Mouse (Mus musculus) liver, adult (tissue): ENCODE results near the gene Dhx16.
A peak's percentile ranks its signal among the peaks of the same experiment; 100 is the strongest.

Experiments
- GATA4 ChIP-seq: IDR thresholded peaks from 2 replicates; pipeline ENCODE4 v1.6.1; 2014; ENCODE audit warnings: mild to moderate bottlenecking, low read length; ENCODE audit not compliant: insufficient replicate concordance

Dhx16 gene

DNA sequence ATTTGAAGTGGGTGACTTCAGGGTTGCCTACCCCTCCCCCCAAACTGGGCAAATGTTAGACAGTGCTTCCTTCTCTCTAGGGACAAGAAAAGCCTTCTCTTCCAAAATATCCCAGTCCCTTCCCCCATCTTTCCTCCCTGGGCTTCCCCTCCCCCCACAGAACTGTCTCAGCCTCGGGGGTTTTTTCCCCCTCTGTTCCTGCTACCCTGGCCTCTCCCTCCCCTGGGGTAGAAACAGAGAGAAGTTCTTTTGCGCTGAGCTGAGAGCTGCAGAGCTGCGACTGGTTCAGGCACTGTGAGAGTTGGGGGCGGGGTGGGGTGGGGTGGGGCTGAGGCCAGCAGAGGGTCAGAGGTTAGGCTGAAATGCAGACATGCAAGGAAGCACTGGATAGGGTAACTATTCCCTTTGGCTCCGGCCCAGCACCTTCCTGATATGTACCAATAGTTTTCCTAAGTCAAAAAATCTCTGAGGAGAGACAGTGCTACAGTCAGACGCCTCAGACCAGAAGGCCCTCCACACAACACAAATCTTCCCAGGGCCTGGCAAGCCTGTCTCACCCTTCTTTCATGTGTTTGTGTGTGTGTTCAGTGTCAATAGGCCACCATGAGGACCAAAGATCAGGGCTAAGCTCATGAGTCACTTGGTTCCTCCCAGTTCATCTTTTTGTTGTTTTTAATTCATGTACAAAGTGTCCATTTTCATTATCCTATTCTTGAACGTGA is 10.1 kb upstream of the Dhx16 start:
- TF ChIP-seq GATA4: no peak

DNA sequence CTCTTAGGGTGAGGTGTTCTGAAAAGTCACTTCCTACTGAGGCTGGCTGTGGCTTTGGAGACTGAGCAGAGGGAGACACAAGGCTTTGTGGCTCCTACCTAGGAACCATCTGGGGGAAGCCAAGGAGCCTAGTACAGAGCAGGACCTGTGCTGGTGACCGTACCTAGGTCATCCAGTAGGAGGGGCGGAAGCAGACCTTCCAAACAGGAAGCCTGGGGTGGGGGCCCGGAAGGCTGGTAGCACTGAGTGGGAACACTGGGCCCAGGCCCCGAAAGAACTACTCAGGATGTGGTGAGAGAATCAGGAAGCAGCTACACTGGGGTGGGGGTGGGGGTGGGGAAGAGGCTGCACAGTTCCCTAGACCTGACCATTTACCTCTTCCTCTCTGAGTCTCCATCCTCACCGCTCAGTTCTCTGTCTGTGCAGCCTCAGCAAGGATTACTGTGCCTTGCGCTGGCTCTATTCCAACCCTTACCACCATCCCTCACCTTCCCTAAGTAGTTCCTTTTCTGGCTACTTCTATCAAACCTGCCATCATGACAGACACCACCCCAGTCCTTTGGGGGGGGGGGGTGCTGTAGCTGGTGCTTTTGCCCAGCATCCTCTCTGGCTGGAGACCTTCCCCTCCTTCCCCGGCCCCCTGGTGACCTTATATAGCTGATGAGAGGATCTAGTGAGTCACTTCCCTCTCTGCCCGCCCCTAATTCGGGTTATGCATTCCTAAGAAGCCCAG is 9.3 kb upstream of the Dhx16 start:
- TF ChIP-seq GATA4: no peak

DNA sequence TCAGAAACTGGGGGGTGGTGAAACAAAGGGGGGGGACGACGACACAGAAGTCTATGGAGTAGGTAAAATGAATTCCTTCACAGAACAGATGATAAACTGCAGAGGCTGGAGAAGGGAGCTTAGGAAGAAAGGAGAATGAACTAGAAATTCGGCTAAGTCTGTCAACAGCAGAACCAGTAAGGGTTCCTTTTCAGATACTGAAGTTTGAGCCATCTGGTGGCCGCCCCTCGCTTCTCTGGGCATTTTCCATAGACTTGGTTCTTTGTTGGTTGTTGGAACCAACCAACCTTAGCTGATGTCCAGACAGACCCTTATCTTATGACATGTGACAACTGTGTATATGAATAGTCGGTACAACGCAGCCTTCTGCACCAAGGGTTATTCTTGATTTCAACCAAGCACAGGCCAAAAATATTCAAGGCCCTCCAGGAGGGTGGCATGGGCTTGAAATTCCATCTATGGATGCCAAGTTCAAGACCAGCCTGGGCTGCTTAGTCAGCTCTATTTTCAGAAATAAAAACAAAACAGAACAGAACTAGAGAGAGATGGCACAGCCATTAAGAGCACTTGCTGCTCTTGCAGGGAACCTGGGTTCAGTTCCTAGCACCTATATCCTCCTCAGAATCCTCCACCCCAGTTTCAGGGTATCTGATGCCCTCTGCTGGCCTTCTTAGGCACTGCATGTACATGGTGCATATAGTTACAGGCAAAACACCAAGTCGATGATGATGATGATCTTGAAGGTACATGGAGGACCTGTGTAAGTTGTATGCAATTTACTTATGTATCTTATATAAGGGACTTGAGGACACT is 8.5 kb upstream of the Dhx16 start:
- TF ChIP-seq GATA4: no peak

DNA sequence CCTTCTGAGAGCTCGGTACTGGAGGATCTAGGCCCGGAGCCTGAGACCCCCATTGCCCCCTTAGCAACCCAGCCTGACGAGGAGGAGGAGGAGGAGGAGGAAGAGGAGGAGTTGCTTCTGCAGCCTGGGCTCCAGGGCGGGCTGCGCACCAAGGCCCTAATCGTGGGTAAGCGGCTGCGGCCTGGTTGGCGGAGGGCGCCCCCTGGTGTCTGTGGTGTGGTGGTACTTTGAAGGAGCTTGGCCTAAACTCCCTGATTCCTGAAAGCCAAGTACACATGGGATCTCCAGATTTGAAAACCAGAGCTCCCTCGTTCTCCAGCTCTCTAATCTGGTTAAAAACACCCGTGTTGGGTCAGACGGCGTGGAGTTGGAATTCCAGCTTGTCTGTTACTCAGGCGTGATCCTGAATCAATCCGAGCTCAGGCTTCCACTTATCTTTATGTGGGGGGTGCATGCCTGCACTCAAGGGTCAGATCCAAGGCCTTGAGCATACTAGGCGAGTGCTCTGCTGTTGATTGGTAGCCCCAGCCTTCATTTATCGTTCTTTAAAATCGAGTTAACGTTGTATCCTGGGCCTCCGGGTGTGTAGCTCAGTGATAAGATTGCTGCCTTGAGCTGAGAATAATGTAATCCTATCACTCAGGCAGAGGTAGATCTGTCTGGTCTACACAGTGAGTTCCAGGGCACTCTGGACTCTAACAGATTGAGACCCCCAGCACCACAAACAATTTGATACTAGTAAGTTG is 5.7 kb upstream of the Dhx16 start:
- TF ChIP-seq GATA4: no peak

DNA sequence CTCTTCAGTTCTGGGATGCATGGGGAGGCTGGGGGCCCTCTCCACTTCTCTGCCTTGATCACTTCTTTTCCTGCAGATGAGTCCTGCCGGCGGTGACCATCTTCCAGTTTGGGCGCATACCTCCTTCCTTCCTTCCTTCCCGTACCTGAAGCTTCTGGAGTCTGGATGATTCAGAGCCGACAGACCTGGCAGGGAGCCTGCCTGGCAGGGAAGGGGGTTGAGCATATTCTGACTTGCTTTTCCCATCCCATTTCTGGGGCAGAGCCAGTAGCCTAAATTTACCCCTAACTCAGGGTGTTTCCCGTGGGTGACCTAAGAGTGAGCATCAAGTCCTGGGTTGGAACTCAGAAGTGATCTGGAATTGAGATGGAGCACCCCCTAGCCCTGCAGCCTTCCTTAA is 4.9 kb upstream of the Dhx16 start:
- no peak for TF ChIP-seq GATA4

DNA sequence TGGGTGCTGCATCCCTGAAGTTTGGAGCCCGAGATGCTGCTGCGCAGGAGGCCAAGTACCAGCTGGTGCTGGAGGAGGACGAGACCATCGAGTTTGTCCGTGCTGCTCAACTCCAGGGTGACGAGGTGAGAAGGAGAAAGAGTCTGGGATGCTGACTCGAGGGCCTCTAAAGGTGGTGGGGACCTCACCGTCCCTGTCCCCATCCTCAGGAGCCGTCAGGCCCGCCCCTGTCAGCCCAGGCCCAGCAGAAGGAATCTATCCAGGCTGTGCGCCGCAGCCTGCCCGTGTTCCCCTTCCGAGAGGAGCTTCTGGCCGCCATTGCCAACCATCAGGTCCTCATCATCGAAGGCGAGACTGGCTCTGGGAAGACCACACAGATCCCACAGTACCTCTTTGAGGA is 3.3 kb downstream of the Dhx16 start:
- TF ChIP-seq GATA4: no peak

DNA sequence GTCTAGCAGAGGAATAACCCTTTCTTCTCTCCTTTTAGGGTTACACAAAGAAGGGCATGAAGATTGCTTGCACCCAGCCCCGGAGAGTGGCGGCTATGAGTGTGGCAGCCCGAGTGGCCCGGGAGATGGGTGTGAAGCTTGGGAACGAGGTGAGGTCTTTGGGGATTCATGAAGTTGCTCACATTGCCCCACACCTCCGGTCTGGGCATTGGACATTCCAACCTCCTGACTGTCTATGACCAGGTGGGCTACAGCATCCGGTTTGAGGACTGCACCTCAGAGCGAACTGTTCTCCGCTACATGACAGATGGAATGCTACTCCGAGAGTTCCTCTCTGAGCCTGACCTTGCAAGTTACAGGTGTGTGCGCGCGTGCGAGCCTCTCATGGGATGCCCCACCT is 4.2 kb downstream of the Dhx16 start:
- no peak for TF ChIP-seq GATA4

DNA sequence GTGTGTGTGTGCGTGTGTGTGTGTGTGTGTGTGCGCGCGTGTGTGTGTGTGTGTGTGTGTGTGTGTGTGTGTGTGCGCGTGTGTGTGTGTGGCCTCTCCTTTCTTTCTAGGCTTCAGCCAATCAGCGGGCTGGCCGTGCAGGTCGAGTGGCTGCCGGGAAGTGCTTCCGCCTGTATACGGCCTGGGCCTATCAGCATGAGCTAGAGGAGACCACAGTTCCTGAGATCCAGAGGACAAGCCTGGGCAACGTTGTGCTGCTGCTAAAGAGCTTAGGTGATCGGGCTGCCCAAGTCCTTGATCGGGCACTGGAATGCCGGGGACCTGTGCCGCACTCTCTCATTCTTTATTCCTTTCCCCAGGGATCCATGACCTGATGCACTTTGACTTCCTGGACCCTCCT is 8.1 kb downstream of the Dhx16 start:
- no peak for TF ChIP-seq GATA4

DNA sequence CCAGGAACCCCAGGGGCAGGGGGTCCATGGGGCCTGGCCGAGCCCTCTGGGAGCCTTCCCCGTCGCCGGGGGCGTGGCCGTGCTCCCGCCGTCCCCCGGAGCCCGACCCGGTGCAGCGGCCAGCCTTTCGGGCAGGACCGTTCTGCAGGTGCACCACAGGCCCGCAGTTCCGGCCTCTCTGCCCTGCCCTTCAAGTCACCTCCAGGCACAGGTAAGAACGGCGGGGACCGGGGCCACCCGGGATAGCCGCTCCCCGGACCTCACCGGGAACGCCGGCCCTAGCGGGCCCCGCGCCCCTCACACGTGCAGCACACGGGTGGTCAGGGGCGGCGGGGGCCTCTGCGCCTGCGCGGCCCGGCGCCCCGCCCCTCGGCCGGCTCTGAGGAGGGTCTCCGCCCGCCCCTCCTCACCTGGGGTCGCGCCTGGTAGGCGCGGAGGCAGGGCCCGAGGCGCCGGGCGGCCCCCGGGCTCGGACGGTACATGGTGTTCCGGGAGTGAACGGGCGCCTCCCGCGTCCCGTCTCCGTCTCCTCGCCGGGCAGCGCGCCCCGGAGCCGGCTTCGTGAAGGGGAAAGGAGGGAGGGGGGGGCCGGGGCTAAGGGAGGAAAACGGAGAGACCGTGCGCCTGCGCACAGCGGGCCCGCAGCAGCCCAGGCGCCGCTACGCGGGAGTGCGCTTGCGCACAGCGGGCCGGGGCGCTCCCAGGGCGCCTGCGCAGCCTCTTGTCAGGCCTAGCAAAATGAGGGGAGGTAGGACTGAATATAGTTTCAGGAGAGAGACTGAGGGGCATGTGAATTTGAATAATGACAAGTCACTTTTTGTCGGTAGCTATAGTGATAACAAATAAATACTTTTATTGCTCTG is 17.4 kb downstream of the Dhx16 start, which contains the start of gene 2310061I04Rik:
2310061I04Rik (minus strand) TSS at position 651 of the 863 bp plus-strand sequence.
- TF ChIP-seq GATA4: peak; percentile 20; the same call in 1 of the 2 replicates

DNA sequence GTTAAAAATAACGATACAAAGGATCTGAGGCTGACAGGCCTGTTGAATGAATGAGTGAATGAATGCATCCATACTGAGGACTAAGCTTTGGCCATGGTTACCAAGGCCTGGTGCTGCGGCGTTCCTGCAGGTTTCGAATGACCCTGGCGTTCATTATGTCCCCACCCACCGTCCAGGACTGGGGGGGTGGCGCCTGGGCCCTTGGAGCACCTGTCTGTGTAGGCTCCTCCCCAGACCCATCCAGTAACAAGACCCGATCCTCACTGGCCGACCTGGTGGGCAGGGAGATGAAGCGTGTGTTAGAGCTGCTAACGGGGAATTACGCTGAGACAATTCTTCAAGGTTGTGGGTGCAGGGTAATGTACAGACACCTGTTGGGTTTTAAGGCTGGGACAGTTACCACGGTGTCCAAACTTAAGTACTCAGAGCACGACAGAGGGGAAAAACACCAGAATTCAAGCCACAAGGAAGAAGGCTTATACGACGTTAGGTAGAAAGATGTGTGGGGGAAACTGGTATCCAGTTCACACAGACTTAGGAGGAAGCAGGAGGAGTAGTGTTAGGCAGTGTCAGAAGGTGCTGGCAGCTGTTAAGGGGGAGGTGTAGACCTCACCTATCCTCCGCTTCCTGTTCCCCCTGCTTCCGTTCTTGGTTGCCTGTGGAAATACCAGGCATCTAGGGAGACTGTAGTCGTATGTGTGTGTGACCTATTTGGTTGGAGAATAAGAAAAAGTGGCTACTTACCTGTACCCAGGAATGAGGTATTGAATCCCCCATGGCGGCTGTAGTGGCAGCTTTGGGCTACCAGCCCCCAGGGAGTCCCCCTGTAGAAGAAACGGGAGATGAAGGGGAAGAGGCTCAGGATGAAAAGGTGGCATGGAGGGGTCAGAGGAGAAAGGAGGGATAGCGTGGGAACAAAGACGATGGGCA is 18.3 kb downstream of the Dhx16 start:
- no peak for TF ChIP-seq GATA4

DNA sequence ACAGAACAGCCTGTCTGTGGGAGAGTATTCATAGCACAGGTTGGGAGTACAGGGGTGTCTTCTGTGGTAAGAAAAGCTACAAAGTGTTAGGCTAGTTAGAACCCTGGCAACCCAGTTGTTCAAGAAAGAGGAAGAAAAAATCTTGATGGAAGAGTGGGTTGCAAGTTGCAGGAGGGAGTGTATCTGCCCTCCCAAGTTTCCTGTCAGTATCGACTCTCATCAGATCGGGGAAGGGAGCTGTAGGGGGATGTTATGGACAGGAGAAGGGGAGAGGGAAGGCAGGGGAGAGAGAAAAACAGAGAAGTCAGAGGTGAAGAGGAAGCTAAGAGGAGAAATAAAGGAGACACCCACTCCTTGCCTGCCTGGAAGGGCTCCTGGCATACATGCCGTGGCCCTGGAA is 21.0 kb downstream of the Dhx16 start:
- TF ChIP-seq GATA4: no peak

DNA sequence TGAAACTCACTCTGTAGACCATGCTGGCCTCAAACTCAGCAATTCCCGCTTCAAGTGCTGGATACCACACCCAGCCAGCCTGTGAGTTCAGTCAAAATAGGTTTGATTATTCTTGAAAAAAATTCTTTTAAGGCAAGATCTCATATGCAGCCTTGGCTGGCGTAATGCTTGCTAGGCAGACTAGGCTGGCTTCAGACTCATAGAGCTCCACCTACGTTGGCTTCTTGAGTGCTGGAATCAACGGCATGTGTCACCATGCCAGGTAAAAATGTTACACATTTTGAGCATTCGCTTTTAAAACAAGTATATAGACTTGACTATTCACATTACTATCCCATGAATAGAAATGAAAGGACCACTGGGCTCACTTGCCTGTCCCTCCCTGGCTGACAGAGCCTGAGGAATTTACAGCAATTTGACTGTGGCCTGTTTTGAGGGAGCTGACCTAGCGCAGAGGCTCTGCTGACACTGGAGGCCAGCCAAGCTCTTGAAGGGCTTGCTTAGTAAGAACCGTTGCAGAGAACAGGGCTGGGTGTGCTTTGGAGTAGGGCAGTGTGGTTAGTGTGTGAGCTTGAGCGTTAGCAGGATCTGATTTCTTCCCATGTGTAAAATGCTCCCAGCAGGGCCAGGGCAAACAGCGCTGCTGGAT is 23.8 kb downstream of the Dhx16 start:
- no peak for TF ChIP-seq GATA4

DNA sequence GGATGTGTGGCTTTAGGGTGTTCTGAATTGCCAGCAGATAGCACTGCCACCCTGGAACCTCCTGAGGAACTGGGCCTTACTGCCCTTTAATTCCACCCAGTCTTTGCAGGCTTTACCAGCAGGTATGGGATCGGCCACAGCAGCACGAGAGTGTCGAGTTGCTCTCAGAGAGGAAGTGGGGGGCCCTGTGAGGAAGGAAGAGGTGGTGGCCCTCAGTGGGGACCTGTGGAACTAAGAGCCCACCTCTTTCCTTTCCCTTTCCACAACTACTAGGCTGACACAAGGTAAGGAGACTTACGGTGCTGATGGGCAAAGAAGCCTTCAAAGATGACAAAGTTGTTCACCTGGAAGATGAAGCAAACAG is 24.4 kb downstream of the Dhx16 start:
- TF ChIP-seq GATA4: no peak
